Mouse (Mus musculus) limb, embryonic 15.5 days (tissue): ENCODE data around the gene Fnd3c2. TPM values are rescaled to one million over a fixed set of nuclear protein-coding genes. Genes with fewer than 3 reads are reported as not detected.
A peak's percentile ranks its signal among the peaks of the same experiment; 100 is the strongest.
"Not testable (repeated sequence)": the region's sequence is repeated elsewhere in the genome, so short reads cannot be mapped to it uniquely, and the experiment has no call there.

Experiments used
- ATAC-seq: fragments of 200-750 bp; cut with Nextera tagmentation; 2 replicates; pipeline ENCODE4 v1.8.0; 2017; ENCODE audit warnings: low read depth, moderate TSS enrichment; ENCODE audit not compliant: insufficient number of reproducible peaks, low FRiP score, low TSS enrichment
- H3K27ac ChIP-seq: fragments of 300-500 bp; sonication (generic); 2 replicates; pipeline ENCODE4 v1.5.1; 2015; ENCODE audit warnings: moderate library complexity, mild to moderate bottlenecking, inconsistent platforms
- H3K27me3 ChIP-seq: fragments of 300-500 bp; sonication (generic); 2 replicates; pipeline ENCODE4 v1.6.1; 2015; ENCODE audit warnings: inconsistent platforms
- H3K36me3 ChIP-seq: fragments of 300-500 bp; sonication (generic); 2 replicates; pipeline ENCODE4 v1.6.1; 2015; ENCODE audit warnings: inconsistent platforms
- H3K4me1 ChIP-seq: fragments of 300-500 bp; sonication (generic); 2 replicates; pipeline ENCODE4 v1.6.1; 2015; ENCODE audit warnings: inconsistent platforms
- H3K4me2 ChIP-seq: fragments of 300-500 bp; sonication (generic); 2 replicates; pipeline ENCODE4 v1.6.1; 2015; ENCODE audit warnings: mild to moderate bottlenecking, inconsistent platforms
- H3K4me3 ChIP-seq: fragments of 300-500 bp; sonication (generic); 2 replicates; pipeline ENCODE4 v1.5.1; 2015; ENCODE audit warnings: mild to moderate bottlenecking, inconsistent platforms
- H3K9ac ChIP-seq: fragments of 300-500 bp; sonication (generic); 2 replicates; pipeline ENCODE4 v1.6.1; 2015; ENCODE audit warnings: inconsistent platforms
- H3K9me3 ChIP-seq: fragments of 300-500 bp; sonication (generic); 2 replicates; pipeline ENCODE4 v1.6.1; 2016; ENCODE audit warnings: inconsistent platforms
- WGBS: fragments of 180-500 bp; shearing (Covaris S2); methylation state at CpG from one replicate; pipeline ENCODE4 v1.1.7; 2015; 5-methylcytosine and 5-hydroxymethylcytosine counted together
- polyA plus RNA-seq: library from polyadenylated mRNA; unstranded; fragments of >200 nt; fragmentation: Nextera tagmentation; extraction: Ambion mirVana; gene quantifications from 2 replicates; pipeline ENCODE4 v1.2.1, GENCODE M21; 2015

The Fnd3c2 gene
- polyA plus RNA-seq: not detected in 2 replicates

DNA sequence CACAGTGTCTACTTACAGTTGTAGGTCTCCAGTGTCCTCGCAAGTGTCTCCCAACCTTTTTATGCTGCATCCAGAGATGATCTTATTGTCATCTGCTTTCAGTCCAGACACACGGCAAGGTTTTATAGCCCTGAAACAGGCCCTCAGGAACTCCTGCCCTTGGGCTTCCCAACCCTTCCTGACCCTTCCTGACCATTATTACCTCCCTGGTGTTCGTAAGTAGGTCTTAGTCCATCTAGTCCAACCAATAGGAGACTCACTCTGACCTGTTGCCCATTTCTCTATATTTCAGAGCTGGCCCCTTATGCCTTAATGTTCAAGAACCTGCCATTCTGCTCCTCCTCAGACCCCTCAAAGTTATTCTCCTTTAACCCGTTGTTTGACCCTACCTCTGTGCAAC lies at the start of gene Fnd3c2:
Gene Fnd3c2, minus strand, starts transcription at position 101 of the 400 bp plus-strand sequence.
- no peak within 1 kb of the TSS for H3K9ac ChIP-seq
- 85% methylated on average over 4 of the region's 4 CpGs for WGBS
- no peaks in the 10 kb centered on the region for H3K36me3 ChIP-seq
- no peaks in the 10 kb centered on the region for H3K27me3 ChIP-seq
- H3K9me3 ChIP-seq: no peaks in the 10 kb centered on the region
- ATAC-seq: no peak
- H3K4me1 ChIP-seq: no peaks in the 10 kb centered on the region
- H3K4me2 ChIP-seq: no peak within 1 kb of the TSS
- H3K27ac ChIP-seq: no peak within 1 kb of the TSS
- no peak within 1 kb of the TSS for H3K4me3 ChIP-seq

- no peak overlapping the region for H3K4me2 ChIP-seq
- no peak overlapping the region for H3K9ac ChIP-seq
- no peak overlapping the region for H3K27ac ChIP-seq
- no peak for ATAC-seq
- WGBS: 86% methylated on average over 2 of the region's 2 CpGs
- H3K4me1 ChIP-seq: no peaks in the 10 kb centered on the region
- H3K9me3 ChIP-seq: no peaks in the 10 kb centered on the region
- H3K27me3 ChIP-seq: no peaks in the 10 kb centered on the region
- H3K36me3 ChIP-seq: no peaks in the 10 kb centered on the region
- H3K4me3 ChIP-seq: no peak overlapping the region
These were observed 29.3 kb upstream of the Fnd3c2 start for GRCm38 (mm10) chrX:106284441-106284840.

DNA sequence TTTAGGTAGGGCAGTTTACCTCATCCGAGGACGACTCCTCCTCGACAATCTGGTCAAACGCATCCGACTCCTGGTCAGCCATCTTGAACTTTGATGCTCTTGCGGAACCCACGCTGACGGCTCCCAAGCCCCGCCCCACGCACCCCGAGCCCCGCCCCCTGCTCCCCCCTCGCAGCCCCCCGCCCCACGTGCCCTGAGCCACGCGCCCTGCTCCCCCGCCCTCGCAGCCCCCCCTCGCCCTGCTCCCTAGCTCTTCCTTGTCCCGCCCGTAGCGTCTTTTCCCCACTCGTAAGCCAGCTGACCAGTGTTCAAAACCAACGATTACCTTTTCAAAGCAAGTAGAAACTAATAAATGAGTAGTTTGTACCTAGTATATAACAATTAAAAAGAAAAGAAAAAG lies 34.1 kb downstream of the Fnd3c2 start, which contains the start of gene Taf9b:
Gene Taf9b, minus strand, starts transcription at position 101 of the 400 bp plus-strand sequence.
- Histone ChIP-seq H3K27me3 (no peaks in the 10 kb centered on the region), H3K36me3 (no peaks in the 10 kb centered on the region), H3K4me1 (no peaks in the 10 kb centered on the region), H3K4me3 (peak within 1 kb of the TSS; percentile 57), H3K27ac (no peak within 1 kb of the TSS), H3K4me2 (peak within 1 kb of the TSS; percentile 45; the same call in 1 of the 2 replicates), H3K9me3 (no peaks in the 10 kb centered on the region), H3K9ac (no peak within 1 kb of the TSS)
- no peak for ATAC-seq
- 90% methylated on average over 20 of the region's 25 CpGs for WGBS

GRCm38 (mm10) chrX:106219171-106220032 lies 35.8 kb downstream of the Fnd3c2 start:
- H3K36me3 ChIP-seq: no peaks in the 10 kb centered on the region
- H3K9me3 ChIP-seq: no peaks in the 10 kb centered on the region
- H3K4me2 ChIP-seq: peak overlapping the region; percentile 45
- no peaks in the 10 kb centered on the region for H3K4me1 ChIP-seq
- H3K9ac ChIP-seq: peak overlapping the region; percentile 51
- peak overlapping the region; percentile 57 for H3K4me3 ChIP-seq
- peak overlapping the region; percentile 82 for H3K27ac ChIP-seq
- no peaks in the 10 kb centered on the region for H3K27me3 ChIP-seq
- ATAC-seq: peak; percentile 81
- 23% methylated on average over 60 of the region's 60 CpGs for whole genome bisulfite sequencing

DNA sequence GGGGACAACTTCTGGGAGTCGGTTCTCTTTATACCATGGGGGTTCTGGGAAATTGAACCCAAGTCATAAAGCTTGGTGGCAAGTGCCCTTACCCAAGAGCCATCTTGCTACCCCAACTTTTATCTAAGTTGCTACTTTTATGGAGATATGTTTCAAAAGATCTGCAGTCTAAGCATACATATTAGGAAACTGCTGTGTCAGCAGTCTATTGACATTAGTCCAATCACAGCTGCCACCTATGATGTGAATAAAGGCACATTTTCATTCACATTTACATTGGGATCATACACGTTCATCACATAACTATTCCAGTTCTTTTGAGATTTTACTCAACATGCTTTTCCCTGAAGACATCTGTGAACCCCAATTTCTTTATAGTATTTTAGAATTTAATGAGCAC lies 46.1 kb downstream of the Fnd3c2 start:
- Histone ChIP-seq H3K4me2 (no peak overlapping the region), H3K9me3 (no peaks in the 10 kb centered on the region), H3K36me3 (no peaks in the 10 kb centered on the region), H3K4me1 (no peaks in the 10 kb centered on the region), H3K27me3 (no peaks in the 10 kb centered on the region), H3K4me3 (no peak overlapping the region), H3K27ac (no peak overlapping the region), H3K9ac (no peak overlapping the region)
- no peak for ATAC-seq
- 72% methylated on average over 2 of the region's 2 CpGs for WGBS

GRCm38 (mm10) chrX:106198904-106199303 lies 56.3 kb downstream of the Fnd3c2 start:
- no peaks in the 10 kb centered on the region for H3K27me3 ChIP-seq
- ATAC-seq: no peak
- no peak overlapping the region for H3K9ac ChIP-seq
- no peaks in the 10 kb centered on the region for H3K4me1 ChIP-seq
- 86% methylated on average over 5 of the region's 5 CpGs for WGBS
- no peak overlapping the region for H3K4me2 ChIP-seq
- H3K4me3 ChIP-seq: no peak overlapping the region
- H3K27ac ChIP-seq: no peak overlapping the region
- H3K9me3 ChIP-seq: no peaks in the 10 kb centered on the region
- peaks cover 42% of the 10 kb centered on the region for H3K36me3 ChIP-seq

DNA sequence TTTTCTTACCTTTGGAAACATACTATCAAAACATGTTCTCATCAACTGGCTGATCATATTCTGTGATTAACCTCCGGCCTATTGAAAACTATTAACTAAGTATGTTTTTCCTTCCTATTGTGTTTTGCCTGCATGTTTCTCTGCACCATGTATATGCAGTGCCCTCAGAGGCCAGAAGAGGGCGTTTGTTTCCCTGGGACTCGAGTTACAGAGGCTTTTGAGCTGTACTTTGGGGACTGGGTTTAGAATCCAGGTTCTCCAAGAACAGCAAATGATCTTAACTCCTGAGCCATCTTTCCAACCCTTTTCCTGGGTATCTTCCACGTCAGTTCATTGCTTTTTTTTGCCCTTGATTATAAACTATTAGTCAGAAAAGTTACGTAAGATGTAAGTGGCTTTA lies 57.9 kb downstream of the Fnd3c2 start:
- 66% methylated on average over 5 of the region's 5 CpGs for WGBS
- Histone ChIP-seq H3K4me1 (no peaks in the 10 kb centered on the region), H3K27ac (no peak overlapping the region), H3K9me3 (no peaks in the 10 kb centered on the region), H3K4me3 (no peak overlapping the region), H3K9ac (no peak overlapping the region), H3K36me3 (peaks cover 39% of the 10 kb centered on the region), H3K27me3 (no peaks in the 10 kb centered on the region), H3K4me2 (no peak overlapping the region)
- no peak for ATAC-seq

DNA sequence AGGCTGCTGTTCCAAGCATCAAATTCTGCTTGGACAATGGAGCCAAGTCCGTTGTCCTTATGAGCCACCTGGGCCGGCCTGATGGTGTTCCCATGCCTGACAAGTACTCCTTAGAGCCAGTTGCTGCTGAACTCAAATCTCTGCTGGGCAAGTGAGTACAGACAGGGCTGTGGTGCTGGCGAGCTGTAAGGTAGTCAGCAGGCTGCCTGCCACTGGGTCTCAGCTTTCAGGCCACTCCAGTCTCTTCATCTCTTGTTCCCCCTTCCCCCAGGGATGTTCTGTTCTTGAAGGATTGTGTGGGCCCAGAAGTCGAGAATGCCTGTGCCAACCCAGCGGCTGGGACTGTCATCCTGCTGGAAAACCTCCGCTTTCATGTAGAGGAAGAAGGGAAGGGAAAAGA lies 60.8 kb downstream of the Fnd3c2 start:
- ATAC-seq, H3K27me3 ChIP-seq, H3K4me2 ChIP-seq, H3K4me3 ChIP-seq, H3K27ac ChIP-seq, H3K9me3 ChIP-seq, H3K9ac ChIP-seq, H3K4me1 ChIP-seq: not testable (repeated sequence)
- WGBS: 77% methylated on average over 6 of the region's 6 CpGs
- peaks cover 20% of the 10 kb centered on the region for H3K36me3 ChIP-seq

- Histone ChIP-seq H3K4me3 (peak overlapping the region; percentile 52; the same call in 1 of the 2 replicates), H3K9me3 (no peaks in the 10 kb centered on the region), H3K4me1 (peaks cover 8% of the 10 kb centered on the region), H3K27ac (no peak overlapping the region), H3K9ac (no peak overlapping the region), H3K36me3 (no peaks in the 10 kb centered on the region; the same call in 1 of the 2 replicates), H3K27me3 (no peaks in the 10 kb centered on the region), H3K4me2 (0 out of 2 replicates have a peak overlapping the region, but pooled peaks have one; percentile 39)
- 48% methylated on average over 4 of the region's 4 CpGs for WGBS
- no peak for ATAC-seq
These were observed 65.1 kb downstream of the Fnd3c2 start for GRCm38 (mm10) chrX:106190091-106190490.

GRCm38 (mm10) chrX:106189356-106189755 lies 65.8 kb downstream of the Fnd3c2 start:
- 55% methylated on average over 5 of the region's 5 CpGs for WGBS
- Histone ChIP-seq H3K27me3 (no peaks in the 10 kb centered on the region), H3K9me3 (no peaks in the 10 kb centered on the region), H3K4me3 (peak overlapping the region; percentile 52), H3K4me1 (peaks cover 8% of the 10 kb centered on the region), H3K27ac (no peak overlapping the region), H3K9ac (no peak overlapping the region), H3K4me2 (peak overlapping the region; percentile 39), H3K36me3 (no peaks in the 10 kb centered on the region)
- no peak for ATAC-seq

DNA sequence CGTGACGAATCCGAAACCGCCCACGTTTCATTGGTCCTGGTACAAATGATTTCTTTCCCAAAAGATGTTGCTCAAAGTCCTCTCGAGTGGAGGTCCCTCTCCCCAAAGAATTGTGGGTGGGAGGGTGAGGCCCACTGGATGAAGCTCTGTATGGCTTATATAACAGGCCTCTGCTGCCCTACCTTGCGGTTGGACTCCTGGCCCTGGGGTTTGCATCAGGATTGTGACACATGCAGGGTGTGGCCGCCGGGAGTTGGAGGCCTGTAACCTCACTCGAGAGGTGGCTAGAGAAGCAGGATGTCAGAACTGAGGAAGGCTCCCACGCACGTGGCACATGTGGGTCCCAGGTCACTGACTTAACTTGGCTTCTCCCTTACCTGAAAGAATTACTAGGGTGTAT lies 67.4 kb downstream of the Fnd3c2 start:
- 29% methylated on average over 12 of the region's 12 CpGs for WGBS
- no peaks in the 10 kb centered on the region for H3K9me3 ChIP-seq

More for the DNA sequence above, 67.4 kb downstream of the Fnd3c2 start:
- 0 out of 2 replicates have a peak overlapping the region, but pooled peaks have one; percentile 40 for H3K9ac ChIP-seq
- H3K4me3 ChIP-seq: peak overlapping the region; percentile 52
- H3K27me3 ChIP-seq: no peaks in the 10 kb centered on the region
- ATAC-seq: no peak
- peak overlapping the region; percentile 39 for H3K4me2 ChIP-seq
- H3K27ac ChIP-seq: peak overlapping the region; percentile 72
- peaks cover 8% of the 10 kb centered on the region for H3K4me1 ChIP-seq
- no peaks in the 10 kb centered on the region for H3K36me3 ChIP-seq
